Mouse (Mus musculus) heart, postnatal 0 days (tissue): ENCODE data around the gene Flrt2.

Experiments used
- CTCF ChIP-seq: IDR thresholded peaks from 2 replicates; pipeline ENCODE4 v1.5.1; 2016; ENCODE audit warnings: antibody characterized with exemption, control low read depth, low read depth
- EP300 ChIP-seq: IDR thresholded peaks from 2 replicates; pipeline ENCODE4 v1.6.1; 2016; ENCODE audit warnings: antibody characterized with exemption, low read depth

- TF ChIP-seq CTCF (no peak; the same call in 1 of the 2 replicates), EP300 (no peak)
Measured at GRCm38 (mm10) chr12:95693651-95694471, 1.8 kb downstream of the Flrt2 start.
